Mouse (Mus musculus): ENCODE measurements around the gene Alpk1. TPM values are rescaled to one million over a fixed set of nuclear protein-coding genes. Genes with fewer than 3 reads are reported as not detected.

The Alpk1 gene
- polyA plus RNA-seq, 1 experiment from 2014 or later = 0.99 TPM

GRCm38 (mm10) chr3:127809103-127809502 is 28.8 kb upstream of the Alpk1 start:
- Histone ChIP-seq H3K36me3 (ENCODE audit: control insufficient read depth, insufficient read depth) (peaks cover 15% of the 10 kb centered on the region), H3K4me1 (replicated peaks; ENCODE audit: control insufficient read depth, insufficient read depth, low read length) (no peaks in the 10 kb centered on the region), H3K9ac (replicated peaks; ENCODE audit: low read depth, low read length) (no peak overlapping the region), H3K27ac (ENCODE audit: low read length) (no peak overlapping the region), H3K27me3 (replicated peaks; ENCODE audit: control insufficient read depth, insufficient read depth, low read length) (no peaks in the 10 kb centered on the region), H3K4me3 (replicated peaks; ENCODE audit: low read length) (no peak overlapping the region), H3K9me3 (ENCODE audit: control insufficient read depth, low read length) (no peaks in the 10 kb centered on the region), H3K4me2 (ENCODE audit: low read length) (no peak overlapping the region)
- 93% methylated on average over 7 of the region's 7 CpGs for WGBS
- no peak for ATAC-seq

GRCm38 (mm10) chr3:127807846-127808245 is 27.5 kb upstream of the Alpk1 start:
- H3K9ac ChIP-seq (replicated peaks; ENCODE audit: low read depth, low read length) = no peak overlapping the region
- no peak overlapping the region for H3K27ac ChIP-seq (ENCODE audit: low read length)
- H3K9me3 ChIP-seq (ENCODE audit: control insufficient read depth, low read length) = no peaks in the 10 kb centered on the region
- H3K4me2 ChIP-seq (ENCODE audit: low read length) = no peak overlapping the region
- H3K4me1 ChIP-seq (replicated peaks; ENCODE audit: control insufficient read depth, insufficient read depth, low read length) = no peaks in the 10 kb centered on the region
- H3K36me3 ChIP-seq (ENCODE audit: control insufficient read depth, insufficient read depth) = peaks cover 13% of the 10 kb centered on the region
- ATAC-seq = no peak
- no peaks in the 10 kb centered on the region for H3K27me3 ChIP-seq (replicated peaks; ENCODE audit: control insufficient read depth, insufficient read depth, low read length)
- WGBS = 25% methylated on average over 5 of the region's 5 CpGs
- no peak overlapping the region for H3K4me3 ChIP-seq (replicated peaks; ENCODE audit: low read length)

GRCm38 (mm10) chr3:127805991-127806390 is 25.7 kb upstream of the Alpk1 start:
- ATAC-seq = no peak
- peaks cover 10% of the 10 kb centered on the region for H3K36me3 ChIP-seq (ENCODE audit: control insufficient read depth, insufficient read depth)
- no peak overlapping the region for H3K27ac ChIP-seq (ENCODE audit: low read length)
- H3K9ac ChIP-seq (replicated peaks; ENCODE audit: low read depth, low read length) = no peak overlapping the region
- WGBS = 93% methylated on average over 6 of the region's 6 CpGs
- no peaks in the 10 kb centered on the region for H3K4me1 ChIP-seq (replicated peaks; ENCODE audit: control insufficient read depth, insufficient read depth, low read length)
- no peak overlapping the region for H3K4me2 ChIP-seq (ENCODE audit: low read length)
- H3K4me3 ChIP-seq (replicated peaks; ENCODE audit: low read length) = no peak overlapping the region
- no peaks in the 10 kb centered on the region for H3K27me3 ChIP-seq (replicated peaks; ENCODE audit: control insufficient read depth, insufficient read depth, low read length)
- no peaks in the 10 kb centered on the region for H3K9me3 ChIP-seq (ENCODE audit: control insufficient read depth, low read length)

- no peaks in the 10 kb centered on the region for H3K9me3 ChIP-seq (ENCODE audit: control insufficient read depth, low read length)
- 66% methylated on average over 12 of the region's 12 CpGs for WGBS
- H3K27me3 ChIP-seq (replicated peaks; ENCODE audit: control insufficient read depth, insufficient read depth, low read length) = no peaks in the 10 kb centered on the region
- peaks cover 7% of the 10 kb centered on the region for H3K36me3 ChIP-seq (ENCODE audit: control insufficient read depth, insufficient read depth)
- H3K4me3 ChIP-seq (replicated peaks; ENCODE audit: low read length) = no peak overlapping the region
- H3K4me2 ChIP-seq (ENCODE audit: low read length) = no peak overlapping the region
- no peak overlapping the region for H3K27ac ChIP-seq (ENCODE audit: low read length)
- no peaks in the 10 kb centered on the region for H3K4me1 ChIP-seq (replicated peaks; ENCODE audit: control insufficient read depth, insufficient read depth, low read length)
- no peak for ATAC-seq
- H3K9ac ChIP-seq (replicated peaks; ENCODE audit: low read depth, low read length) = no peak overlapping the region
Measured at GRCm38 (mm10) chr3:127805071-127805470, 24.7 kb upstream of the Alpk1 start.

GRCm38 (mm10) chr3:127804439-127804838 is 24.1 kb upstream of the Alpk1 start:
- ATAC-seq = no peak
- 89% methylated on average over 4 of the region's 4 CpGs for WGBS
- peaks cover 5% of the 10 kb centered on the region; the same call in 1 of the 2 replicates for H3K36me3 ChIP-seq (ENCODE audit: control insufficient read depth, insufficient read depth)

GRCm38 (mm10) chr3:127802814-127803213 is 22.5 kb upstream of the Alpk1 start:
- 30% methylated on average over 8 of the region's 8 CpGs for WGBS
- H3K4me2 ChIP-seq (ENCODE audit: low read length) = no peak overlapping the region
- ATAC-seq = no peak
- no peak overlapping the region for H3K4me3 ChIP-seq (replicated peaks; ENCODE audit: low read length)
- H3K9ac ChIP-seq (replicated peaks; ENCODE audit: low read depth, low read length) = no peak overlapping the region
- no peaks in the 10 kb centered on the region for H3K9me3 ChIP-seq (ENCODE audit: control insufficient read depth, low read length)
- no peaks in the 10 kb centered on the region for H3K4me1 ChIP-seq (replicated peaks; ENCODE audit: control insufficient read depth, insufficient read depth, low read length)
- no peaks in the 10 kb centered on the region for H3K36me3 ChIP-seq (ENCODE audit: control insufficient read depth, insufficient read depth)
- H3K27me3 ChIP-seq (replicated peaks; ENCODE audit: control insufficient read depth, insufficient read depth, low read length) = no peaks in the 10 kb centered on the region
- no peak overlapping the region for H3K27ac ChIP-seq (ENCODE audit: low read length)

More at GRCm38 (mm10) chr3:127804439-127804838, 24.1 kb upstream of the Alpk1 start:
- no peak overlapping the region for H3K9ac ChIP-seq (replicated peaks; ENCODE audit: low read depth, low read length)
- H3K27me3 ChIP-seq (replicated peaks; ENCODE audit: control insufficient read depth, insufficient read depth, low read length) = no peaks in the 10 kb centered on the region
- no peaks in the 10 kb centered on the region for H3K9me3 ChIP-seq (ENCODE audit: control insufficient read depth, low read length)
- no peak overlapping the region for H3K27ac ChIP-seq (ENCODE audit: low read length)
- H3K4me2 ChIP-seq (ENCODE audit: low read length) = no peak overlapping the region
- no peaks in the 10 kb centered on the region for H3K4me1 ChIP-seq (replicated peaks; ENCODE audit: control insufficient read depth, insufficient read depth, low read length)
- no peak overlapping the region for H3K4me3 ChIP-seq (replicated peaks; ENCODE audit: low read length)

- Histone ChIP-seq H3K4me3 (replicated peaks; ENCODE audit: low read length) (no peak overlapping the region), H3K9me3 (ENCODE audit: control insufficient read depth, low read length) (no peaks in the 10 kb centered on the region), H3K27me3 (replicated peaks; ENCODE audit: control insufficient read depth, insufficient read depth, low read length) (no peaks in the 10 kb centered on the region), H3K4me1 (replicated peaks; ENCODE audit: control insufficient read depth, insufficient read depth, low read length) (no peaks in the 10 kb centered on the region), H3K4me2 (ENCODE audit: low read length) (no peak overlapping the region), H3K27ac (ENCODE audit: low read length) (no peak overlapping the region), H3K36me3 (ENCODE audit: control insufficient read depth, insufficient read depth) (no peaks in the 10 kb centered on the region), H3K9ac (replicated peaks; ENCODE audit: low read depth, low read length) (no peak overlapping the region)
- no peak for ATAC-seq
- WGBS = 92% methylated on average over 8 of the region's 8 CpGs
Measured at GRCm38 (mm10) chr3:127801162-127801561, 20.8 kb upstream of the Alpk1 start.

GRCm38 (mm10) chr3:127796271-127796670 is 15.9 kb upstream of the Alpk1 start:
- H3K9me3 ChIP-seq (ENCODE audit: control insufficient read depth, low read length) = no peaks in the 10 kb centered on the region
- WGBS = 93% methylated on average over 7 of the region's 7 CpGs
- ATAC-seq = no peak
- no peak overlapping the region for H3K4me2 ChIP-seq (ENCODE audit: low read length)
- H3K36me3 ChIP-seq (ENCODE audit: control insufficient read depth, insufficient read depth) = no peaks in the 10 kb centered on the region
- H3K4me1 ChIP-seq (replicated peaks; ENCODE audit: control insufficient read depth, insufficient read depth, low read length) = no peaks in the 10 kb centered on the region; the same call in 1 of the 2 replicates
- no peak overlapping the region for H3K27ac ChIP-seq (ENCODE audit: low read length)
- no peak overlapping the region for H3K4me3 ChIP-seq (replicated peaks; ENCODE audit: low read length)
- no peaks in the 10 kb centered on the region for H3K27me3 ChIP-seq (replicated peaks; ENCODE audit: control insufficient read depth, insufficient read depth, low read length)
- H3K9ac ChIP-seq (replicated peaks; ENCODE audit: low read depth, low read length) = no peak overlapping the region

GRCm38 (mm10) chr3:127795762-127796161 is 15.4 kb upstream of the Alpk1 start:
- no peak for ATAC-seq
- WGBS = 98% methylated on average over 3 of the region's 3 CpGs
- Histone ChIP-seq H3K4me3 (replicated peaks; ENCODE audit: low read length) (no peak overlapping the region), H3K27ac (ENCODE audit: low read length) (no peak overlapping the region), H3K27me3 (replicated peaks; ENCODE audit: control insufficient read depth, insufficient read depth, low read length) (no peaks in the 10 kb centered on the region), H3K4me2 (ENCODE audit: low read length) (no peak overlapping the region), H3K4me1 (replicated peaks; ENCODE audit: control insufficient read depth, insufficient read depth, low read length) (peaks cover under 1% of the 10 kb centered on the region; the same call in 1 of the 2 replicates), H3K9ac (replicated peaks; ENCODE audit: low read depth, low read length) (no peak overlapping the region), H3K36me3 (ENCODE audit: control insufficient read depth, insufficient read depth) (no peaks in the 10 kb centered on the region), H3K9me3 (ENCODE audit: control insufficient read depth, low read length) (no peaks in the 10 kb centered on the region)

GRCm38 (mm10) chr3:127793022-127793421 is 12.7 kb upstream of the Alpk1 start:
- Histone ChIP-seq H3K9ac (replicated peaks; ENCODE audit: low read depth, low read length) (no peak overlapping the region), H3K4me3 (replicated peaks; ENCODE audit: low read length) (no peak overlapping the region), H3K27me3 (replicated peaks; ENCODE audit: control insufficient read depth, insufficient read depth, low read length) (peaks cover 7% of the 10 kb centered on the region; the same call in 1 of the 2 replicates), H3K36me3 (ENCODE audit: control insufficient read depth, insufficient read depth) (no peaks in the 10 kb centered on the region), H3K4me1 (replicated peaks; ENCODE audit: control insufficient read depth, insufficient read depth, low read length) (peaks cover 12% of the 10 kb centered on the region), H3K9me3 (ENCODE audit: control insufficient read depth, low read length) (no peaks in the 10 kb centered on the region), H3K4me2 (ENCODE audit: low read length) (no peak overlapping the region), H3K27ac (ENCODE audit: low read length) (no peak overlapping the region)
- WGBS = 70% methylated on average over 7 of the region's 7 CpGs
- ATAC-seq = no peak

Data from forebrain, embryonic 16.5 days (tissue).